Mouse (Mus musculus) lung, adult 2 months (tissue): ENCODE measurements around the gene Ramp1.

Experiments
- CTCF ChIP-seq: fragments of 200-500 bp; IDR thresholded peaks from 2 replicates; pipeline ENCODE4 v1.5.1; 2011; ENCODE audit warnings: mild to moderate bottlenecking, low read length, control low read depth; ENCODE audit not compliant: insufficient read depth
- POLR2A ChIP-seq: fragments of 200-500 bp; IDR thresholded peaks from 2 replicates; pipeline ENCODE4 v1.6.1; 2011; ENCODE audit warnings: low read depth, mild to moderate bottlenecking, control low read depth, low read length, borderline replicate concordance; ENCODE audit errors: extremely low read depth

- TF ChIP-seq CTCF: no peak
- no peak for TF ChIP-seq POLR2A
Observed at GRCm38 (mm10) chr1:91248970-91249369, 69.3 kb downstream of the Ramp1 start.
